Mouse (Mus musculus) gastrocnemius, postnatal 25 days (tissue): Measurements from ENCODE around the gene Ift80. TPM values are rescaled to one million over a fixed set of nuclear protein-coding genes. Genes with fewer than 3 reads are reported as not detected.
"Not testable (repeated sequence)": the region's sequence is repeated elsewhere in the genome, so short reads cannot be mapped to it uniquely, and the experiment has no call there.

Source experiments
- DNase-seq: peaks from one replicate; pipeline ENCODE4 v3.0.0; 2022
- total RNA-seq, 2 experiments: library from RNA; stranded (reverse); gene quantifications; 1 replicate in 1 of 2; 2 replicates in 1 of 2; pipeline ENCODE4 v1.2.3; 2021

Ift80 gene
- total RNA-seq, 2 experiments from 2014 or later = 3.3 to 4.8 TPM

DNA sequence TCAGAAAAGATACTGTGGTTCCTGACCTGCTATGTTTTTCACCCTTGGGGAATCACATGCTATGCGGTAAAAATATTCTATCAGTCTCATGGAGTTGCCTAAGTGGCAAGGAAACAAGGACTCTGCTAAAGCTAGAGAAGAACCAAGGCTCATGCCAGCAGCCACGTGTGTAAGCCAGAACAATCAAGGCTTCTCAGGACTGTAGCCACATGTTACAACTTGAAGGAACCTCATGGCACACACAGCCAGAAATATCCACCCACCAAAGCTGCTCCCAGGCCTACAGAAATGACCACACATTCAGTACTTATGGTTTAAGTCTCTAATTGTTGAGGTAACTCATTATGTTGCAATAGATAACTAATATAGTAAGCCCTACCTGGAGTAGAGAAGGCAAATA, 17.8 kb downstream of the Ift80 start:
- no peak for DNase-seq

DNA sequence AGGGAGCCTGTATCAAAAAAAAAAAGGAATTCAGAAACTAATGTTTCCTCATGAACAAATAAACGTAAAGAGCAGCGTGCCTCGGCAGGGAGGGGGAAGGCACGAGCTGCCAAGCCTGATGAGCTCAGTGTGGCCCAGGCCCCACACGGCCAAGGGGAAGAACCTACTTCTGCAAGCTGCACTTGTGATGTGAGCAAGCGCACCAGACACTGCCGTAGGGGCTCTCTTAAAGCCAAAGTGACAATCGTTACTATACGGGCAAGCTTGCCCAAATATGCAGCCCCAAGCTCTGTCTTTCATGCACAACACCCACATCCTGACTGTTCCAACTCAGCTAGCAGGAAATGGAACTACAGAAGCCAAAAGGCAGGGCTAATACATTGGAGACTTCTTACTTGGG, 23.5 kb downstream of the Ift80 start:
- no peak for DNase-seq

DNA sequence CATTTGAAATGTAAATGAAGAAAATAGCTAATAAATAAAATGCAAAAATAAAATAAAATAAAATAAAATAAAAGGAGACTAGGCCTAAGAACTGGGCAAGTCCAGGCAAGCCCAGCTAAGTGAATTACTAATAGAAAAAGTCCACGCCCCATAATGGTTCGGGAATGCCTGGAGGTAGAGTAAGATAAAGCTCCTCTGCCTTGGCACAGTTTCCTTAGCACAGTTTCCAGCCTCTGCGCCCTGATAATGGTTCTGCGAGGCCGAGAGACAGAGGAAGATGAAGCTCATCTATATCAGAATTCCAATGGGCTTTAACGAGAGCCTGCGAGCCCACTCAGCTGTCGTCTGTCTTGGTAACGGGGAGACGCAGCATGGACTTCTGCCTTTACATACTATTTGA, 25.2 kb downstream of the Ift80 start:
- DNase-seq = no peak

DNA sequence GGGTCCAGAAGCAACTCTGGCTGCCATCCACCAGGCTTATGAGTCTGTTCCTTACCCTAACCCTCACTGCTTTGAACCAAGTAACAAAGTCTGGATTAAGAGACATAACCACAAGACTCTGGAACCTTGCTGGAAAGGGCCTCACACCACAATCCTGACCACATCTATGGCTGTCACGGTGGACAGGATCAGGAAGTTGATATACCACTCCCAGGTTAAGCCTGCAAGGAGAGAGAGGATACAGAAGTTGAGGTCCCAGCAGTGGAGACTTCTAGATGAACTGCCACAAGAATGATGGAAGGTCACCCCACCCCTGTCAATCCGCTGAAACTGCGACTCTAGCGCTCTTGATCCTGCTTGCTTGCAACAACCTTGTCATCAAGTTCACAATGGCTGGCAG, 26.7 kb downstream of the Ift80 start:
- no peak for DNase-seq

DNA sequence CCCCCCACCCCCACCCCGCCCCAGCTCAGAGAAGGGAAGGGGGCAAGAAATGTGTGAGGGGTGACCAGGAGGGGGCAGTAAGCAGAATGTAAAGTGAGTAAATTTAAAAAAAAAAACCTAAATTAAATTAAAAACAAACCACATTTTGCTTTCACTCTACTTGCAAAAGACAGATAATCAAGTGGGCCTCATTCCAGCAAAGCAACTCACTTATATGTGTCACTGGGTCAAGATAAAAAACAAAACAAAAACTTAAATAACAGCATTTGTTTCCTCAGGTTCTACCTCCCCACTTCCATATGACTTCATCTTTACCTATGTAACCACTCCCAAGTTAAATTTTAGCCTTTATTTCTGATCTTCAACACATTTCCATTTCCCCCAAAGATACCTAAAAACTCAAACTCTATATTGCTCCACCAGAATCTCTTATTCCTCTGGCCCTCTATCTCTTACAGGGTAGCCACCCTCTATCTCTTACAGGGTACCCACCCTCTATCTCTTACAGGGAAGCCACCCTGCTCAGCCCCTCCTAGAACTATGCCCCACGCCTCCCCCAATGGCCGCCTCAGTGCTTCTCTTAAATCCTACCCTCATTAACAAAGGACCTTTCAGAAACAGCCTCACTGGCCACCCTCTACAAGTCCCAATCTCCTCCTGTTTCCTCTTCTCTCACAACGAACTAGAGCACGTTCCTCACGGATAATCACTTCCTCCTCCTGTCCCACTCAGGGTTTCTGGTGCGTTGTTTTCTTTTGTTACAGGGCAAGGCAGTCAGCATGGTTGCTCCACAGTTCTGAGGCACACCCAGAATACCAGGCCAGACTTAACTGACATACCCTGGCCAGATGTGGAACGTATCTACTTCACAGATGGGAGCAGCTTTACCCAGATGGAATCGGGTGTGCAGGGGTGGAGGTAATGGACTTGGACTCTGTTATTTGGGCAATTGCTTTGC, 28.6 kb downstream of the Ift80 start:
- no peak for DNase-seq

DNA sequence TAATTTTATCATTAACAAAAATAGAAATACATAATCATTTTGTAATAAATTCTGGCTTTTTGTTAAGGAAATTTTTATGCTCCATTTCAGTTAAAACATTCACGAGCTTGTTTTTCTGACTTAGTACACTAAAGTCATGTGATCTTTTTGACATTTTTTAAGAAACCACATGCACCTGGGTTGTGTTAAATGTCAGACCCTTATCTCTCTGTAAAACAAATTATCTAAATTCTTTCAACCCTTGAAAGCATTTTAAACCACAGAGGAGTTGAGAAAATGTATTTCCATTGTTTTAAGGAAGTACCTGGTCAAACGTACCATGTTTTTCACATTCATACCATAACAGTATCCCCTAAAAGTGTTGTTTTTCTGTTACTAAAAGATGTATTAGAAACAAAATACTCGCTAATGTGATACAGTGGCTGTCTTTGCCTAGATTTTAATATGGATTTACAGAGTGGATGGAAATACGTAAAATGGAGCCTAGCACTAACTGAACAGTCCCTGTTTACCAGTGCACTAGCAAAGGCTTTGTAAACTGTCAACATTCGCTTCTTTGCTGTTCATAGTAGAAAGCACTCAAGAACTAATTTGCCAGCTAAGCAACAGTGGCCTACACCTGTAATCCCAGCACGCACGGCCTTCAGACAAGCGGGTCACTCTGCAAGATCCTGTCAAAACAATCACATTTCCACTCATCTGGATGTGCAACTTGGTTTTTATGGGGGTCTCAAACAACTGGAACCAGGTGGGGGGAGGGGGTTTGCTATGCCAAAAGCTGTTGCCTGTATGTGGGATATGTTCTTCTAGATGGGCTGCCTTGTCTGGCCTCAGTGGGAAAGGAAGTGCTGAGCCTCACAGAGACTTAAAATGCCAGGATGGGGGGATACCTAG, 29.5 kb downstream of the Ift80 start:
- DNase-seq = no peak

DNA sequence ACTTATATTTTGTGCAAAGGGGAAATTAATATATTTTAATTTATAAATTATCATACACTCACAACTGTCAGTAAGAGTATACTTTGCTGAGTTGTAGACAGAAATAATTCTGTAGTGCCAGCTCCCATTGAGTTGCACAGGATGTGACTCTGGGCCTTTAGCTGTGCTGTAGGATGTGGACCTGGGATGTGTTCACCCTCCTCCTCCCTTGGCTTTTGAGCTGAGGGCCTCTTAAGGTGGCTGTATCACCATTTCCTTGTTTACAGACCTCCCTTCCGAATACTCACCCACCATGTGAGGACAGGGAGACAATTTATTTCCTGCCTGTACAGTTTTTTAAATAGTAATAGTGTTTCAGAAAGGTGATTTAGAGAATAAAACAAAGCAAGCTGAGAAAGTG, 30.8 kb downstream of the Ift80 start:
- DNase-seq = no peak

DNA sequence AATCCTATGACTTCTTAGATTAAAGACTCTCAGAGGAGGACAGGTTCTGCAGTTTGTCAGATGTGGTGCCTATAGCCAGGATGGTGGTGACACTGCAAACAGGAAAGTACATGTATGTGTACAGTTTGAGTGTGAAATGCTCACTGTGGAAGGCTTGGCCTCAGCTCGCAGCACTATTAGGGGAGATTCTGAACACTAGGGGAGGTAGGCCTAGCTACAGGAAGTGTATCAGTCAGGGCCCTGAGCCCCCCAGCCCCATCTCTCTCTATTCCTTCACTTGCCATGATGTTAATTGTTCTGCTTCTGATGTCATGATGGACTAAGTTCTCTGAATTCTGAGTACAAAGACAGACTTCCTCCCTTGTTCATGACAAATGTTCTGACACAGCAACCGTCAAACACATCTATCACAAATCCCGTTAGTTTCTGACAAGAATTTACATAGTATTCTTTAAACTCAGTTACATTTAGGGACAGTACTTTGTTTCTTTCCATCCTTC, 35.2 kb downstream of the Ift80 start:
- no peak for DNase-seq

DNA sequence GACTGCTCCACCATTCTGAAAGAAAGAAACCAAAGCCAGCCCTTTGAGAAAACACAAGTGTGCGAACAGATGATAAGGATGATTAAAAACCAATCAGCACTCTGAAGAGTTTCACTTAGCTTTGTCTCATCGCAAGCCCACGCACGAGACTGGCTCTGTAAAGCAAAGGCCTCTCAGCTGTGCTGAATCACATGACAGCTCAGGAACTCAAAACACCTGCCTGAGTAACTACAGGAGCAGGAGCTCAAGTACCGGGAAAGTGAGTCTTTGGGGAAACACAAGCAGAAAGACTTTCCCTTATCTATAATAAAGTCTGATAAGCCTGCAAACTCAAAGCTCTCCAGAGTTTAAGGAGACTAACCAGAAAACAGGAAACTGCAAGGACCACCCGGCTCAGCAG, 37.0 kb downstream of the Ift80 start:
- no peak for DNase-seq

DNA sequence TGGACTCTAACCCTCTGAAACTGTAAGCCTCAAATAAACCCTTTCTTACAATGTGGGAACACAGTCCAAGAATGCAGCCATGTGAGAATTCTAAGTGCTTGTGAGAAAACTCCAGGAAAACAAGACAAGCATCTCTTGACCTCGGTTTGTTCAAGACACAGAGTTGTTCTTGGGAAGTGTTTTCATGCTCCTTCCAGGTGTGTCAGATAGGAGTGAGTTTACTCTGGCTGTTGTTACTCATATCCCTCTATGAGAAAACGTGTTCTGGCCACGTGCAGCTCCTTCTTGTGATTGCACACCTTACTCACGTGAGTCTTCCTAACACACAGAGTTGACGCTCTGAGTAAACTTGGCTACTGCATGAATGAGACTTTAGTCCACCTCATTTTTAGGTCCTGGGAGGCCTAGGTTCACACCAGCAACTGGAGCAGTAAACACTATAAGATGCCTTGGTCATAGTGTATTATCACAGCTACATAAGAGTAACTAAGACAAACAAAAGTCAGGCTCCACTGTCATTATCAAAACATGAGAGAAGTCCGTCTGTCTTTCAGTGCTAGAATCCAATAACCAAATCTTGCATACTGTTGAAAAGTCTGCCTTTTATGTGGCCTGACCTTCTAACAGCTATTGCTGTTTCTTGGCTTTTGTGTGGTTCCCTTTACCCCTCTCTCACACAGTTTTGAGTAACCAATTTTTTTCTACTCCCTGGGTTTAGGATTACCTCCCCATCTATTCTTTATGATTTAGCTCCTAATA, 37.7 kb downstream of the Ift80 start:
- DNase-seq = no peak

DNA sequence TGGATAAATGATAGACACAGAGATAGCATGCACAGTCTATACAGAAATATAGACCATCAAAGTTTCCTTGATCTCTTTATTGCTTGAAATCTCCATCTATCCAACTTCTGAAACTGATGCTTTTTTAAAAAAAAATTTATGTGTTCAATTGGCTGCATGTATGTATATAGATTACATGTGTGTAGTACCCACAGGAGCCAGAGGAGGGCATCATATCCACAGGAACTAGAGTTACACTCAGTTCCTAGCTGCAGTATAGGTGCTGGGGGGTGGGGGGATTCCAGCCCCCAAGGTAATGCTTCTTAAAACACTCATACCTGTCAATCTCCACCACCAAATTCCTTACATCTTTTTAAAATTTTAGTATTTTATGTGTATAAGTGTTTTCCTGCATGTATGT, 39.7 kb downstream of the Ift80 start:
- DNase-seq = no peak

DNA sequence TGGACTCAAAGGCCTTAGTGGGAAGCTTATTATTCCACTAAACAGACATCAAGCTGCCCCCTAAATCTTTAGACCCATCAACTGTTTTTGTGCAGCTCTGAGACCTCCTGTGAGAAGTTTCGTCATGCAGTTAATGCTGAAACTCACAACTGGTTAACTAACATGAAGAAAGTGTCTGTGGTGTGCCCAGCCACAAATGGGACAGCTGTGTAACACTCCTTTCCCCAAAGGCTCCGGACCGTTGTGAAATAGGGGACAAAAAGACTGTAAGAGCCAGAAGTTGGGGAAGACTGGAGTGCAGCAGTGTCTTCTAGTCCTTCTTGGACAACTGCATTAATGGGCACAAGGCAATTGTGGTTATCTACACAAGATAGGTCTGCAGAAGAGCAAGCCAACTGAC, 47.0 kb downstream of the Ift80 start:
- DNase-seq = no peak

DNA sequence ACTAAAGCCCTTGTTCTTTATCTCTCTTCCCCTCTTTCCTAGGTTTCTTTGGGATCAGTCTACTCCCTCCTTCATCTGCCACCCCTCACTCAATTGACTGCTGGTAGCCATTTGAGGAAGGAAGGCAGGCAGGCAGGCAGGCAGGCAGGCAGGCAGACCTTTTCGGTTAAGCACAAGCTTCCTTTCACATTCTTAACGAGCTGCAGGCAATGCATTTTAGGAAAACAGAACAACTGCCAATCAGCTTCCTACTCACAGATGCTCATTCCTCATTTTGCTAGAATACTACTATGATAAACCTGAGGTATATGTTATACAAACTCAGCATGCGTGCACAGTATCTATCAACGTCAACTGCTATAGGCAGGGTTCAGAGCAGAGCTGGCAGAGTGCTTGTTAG, 47.9 kb downstream of the Ift80 start:
- DNase-seq = no peak

DNA sequence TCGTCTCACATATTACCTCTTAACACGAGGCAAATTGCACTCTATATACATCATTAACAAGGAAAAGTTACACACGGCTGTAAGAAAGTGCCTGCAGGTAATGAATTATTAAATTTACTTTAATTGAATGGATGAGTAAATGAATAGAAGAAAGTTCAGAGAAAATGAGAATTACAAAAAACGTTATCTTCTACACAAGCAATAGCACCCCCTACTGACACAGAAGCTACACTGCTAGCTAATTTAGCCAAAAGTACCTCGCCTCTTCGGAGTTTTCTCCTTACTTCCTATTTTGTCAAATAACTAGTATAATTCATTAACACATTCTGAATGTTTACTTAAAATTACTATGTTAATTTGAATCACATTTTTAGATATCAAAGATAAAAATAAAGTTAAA, 49.9 kb downstream of the Ift80 start:
- no peak for DNase-seq

DNA sequence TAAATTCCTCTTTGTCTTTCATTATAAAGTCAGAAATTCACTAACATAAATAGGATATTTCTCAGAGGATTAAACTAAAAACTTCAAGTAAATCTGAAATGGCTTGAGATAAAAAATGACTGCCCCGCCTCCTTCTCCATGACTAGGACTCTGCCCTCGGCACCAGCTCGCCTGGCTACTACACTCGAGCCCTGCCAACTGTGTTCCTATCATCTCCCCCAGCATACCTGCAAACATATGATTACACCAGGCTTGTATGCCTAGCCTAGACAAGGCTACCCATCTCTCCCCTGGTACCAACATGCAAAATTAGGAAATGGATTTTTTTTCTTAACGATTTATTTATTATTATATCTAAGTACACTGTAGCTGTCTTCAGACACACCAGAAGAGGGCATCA, 51.7 kb downstream of the Ift80 start:
- DNase-seq = no peak

DNA sequence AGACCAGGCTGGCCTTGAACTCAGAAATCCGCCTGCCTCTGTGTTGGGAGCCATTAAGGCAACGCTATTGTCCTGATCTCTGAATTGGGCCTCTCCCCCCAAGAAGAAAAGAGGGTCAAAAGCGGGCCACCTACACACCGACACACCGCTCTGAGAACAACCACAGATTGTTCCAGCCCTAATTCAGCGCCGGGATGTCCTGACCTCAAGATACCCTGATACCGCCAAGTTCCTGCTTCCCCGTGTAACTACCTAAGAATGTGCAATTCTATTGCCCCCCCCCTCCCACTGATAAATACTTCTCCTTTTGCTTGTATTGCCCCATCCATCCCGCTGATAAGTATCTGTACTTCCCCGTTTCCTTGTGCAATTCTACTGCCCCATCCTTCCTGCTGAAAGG, 52.4 kb downstream of the Ift80 start:
- DNase-seq = not testable (repeated sequence)

DNA sequence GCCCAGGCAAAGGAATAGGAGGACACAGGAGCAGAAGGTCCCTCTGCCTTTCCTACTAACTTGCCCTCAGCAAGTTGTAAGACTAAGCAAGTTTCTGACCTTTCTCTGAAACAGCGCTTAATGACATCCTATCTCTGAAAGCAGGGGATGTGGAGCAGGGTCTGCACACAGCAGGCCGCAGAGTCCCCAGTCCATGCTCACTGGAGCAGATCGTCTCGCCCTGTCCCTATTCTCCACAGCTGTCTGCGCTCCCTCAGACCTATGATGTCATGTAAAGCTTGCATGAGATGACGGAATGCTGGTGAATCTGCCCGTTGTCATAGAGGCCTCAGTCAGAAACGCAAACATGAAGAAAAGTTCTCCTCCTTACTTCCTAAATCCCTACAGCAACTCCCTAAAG, 55.0 kb downstream of the Ift80 start:
- no peak for DNase-seq

DNA sequence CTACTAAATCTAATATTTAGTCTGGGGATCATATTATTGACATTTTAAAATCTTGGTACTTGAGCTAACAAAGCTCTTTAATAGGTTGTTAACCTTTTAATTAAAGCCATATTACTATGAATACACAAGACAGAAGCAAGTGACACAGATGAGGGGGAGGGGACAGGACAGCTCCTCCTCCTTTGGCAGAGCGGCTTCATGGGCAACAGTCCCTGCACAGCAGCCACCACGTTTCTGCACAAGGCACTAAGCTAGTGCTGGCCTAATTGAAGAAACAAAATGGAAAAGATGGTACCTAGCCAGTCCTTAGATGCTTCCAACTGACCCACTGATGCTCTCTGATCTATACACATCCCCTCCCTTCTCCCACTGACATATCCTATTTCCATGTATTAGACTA, 55.5 kb downstream of the Ift80 start:
- DNase-seq = no peak

DNA sequence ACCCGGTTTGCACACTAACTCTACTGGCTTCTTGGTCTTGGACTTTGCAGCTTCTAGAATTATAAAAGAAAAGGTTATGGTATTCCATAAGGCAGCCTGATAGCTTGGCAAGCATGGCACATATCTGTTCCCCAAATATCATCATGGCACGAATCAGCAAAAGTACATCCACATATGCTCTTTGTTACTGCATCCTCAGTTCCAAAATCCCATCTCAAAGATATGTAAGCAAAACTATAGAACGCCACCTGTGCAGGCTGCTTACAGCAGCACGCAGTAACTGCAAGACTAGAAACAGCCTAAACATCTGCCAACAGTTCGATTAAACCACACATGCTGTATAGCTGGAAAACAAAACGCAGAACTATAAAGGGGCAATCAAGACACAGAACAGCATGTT, 62.5 kb downstream of the Ift80 start:
- DNase-seq = no peak

DNA sequence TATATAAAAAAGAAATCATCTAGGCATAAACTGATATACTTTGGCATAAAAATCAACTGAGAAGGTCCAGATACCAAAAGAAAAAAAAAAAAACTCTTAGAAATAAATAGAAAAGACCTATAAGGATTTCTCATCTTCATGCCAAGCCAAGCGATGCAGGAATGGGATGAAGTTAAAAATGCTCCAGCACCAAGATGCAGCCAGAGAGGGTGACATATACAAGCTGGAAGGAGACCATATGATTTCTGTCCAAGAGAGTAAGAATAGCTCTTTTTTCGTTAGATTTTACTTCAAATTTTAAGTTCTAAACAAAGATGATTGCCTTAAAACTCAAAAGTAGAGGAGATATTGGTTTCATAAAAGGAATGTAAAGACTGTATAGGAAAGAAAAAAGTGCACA, 64.1 kb downstream of the Ift80 start:
- no peak for DNase-seq

DNA sequence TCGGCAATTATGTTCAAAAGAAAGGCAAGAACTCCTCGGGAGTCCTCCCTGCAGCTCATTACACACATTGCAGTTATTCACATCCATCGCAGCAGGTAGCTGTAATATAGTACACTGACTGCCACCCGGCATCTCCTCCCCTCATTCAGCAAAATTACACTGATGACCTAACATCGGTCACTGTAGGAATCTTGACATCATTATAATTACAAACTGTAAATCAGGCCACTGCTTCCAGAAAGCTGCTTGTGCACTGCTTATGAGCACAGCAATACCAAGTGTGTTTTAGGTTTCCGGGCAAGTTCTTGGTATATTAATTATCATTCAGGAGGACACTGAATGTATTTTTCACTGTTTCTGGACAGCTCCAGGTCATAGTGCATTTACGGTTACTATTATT, 65.1 kb downstream of the Ift80 start:
- no peak for DNase-seq

DNA sequence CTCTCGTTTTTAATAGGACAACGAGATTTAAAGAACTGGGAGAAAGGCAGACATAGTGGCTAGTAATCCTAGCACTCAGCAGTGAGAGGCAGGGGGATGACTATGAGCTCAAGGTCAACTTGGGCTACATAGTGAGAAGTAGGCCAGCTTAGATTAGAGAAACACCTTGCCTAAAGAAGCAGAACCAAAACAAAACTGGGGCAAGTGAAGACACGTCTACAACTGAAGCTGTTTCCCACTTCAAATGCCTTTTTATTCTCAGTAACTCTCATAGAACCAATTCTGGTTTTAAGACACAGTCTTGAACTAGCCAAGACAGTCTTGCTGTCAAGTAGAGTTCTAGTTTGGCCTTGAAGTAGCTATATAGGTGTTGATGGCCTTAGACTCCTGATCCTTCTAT, 67.7 kb downstream of the Ift80 start:
- no peak for DNase-seq
